Mouse (Mus musculus): ENCODE measurements around the gene 0610030E20Rik. TPM values are rescaled to one million over a fixed set of nuclear protein-coding genes. Genes with fewer than 3 reads are reported as not detected.

0610030E20Rik gene
- total RNA-seq, 2 experiments from 2014 or later: 13.4 to 13.9 TPM

- no peak for DNase-seq
- intact Hi-C loops (cut with DNase I): no loop called here
Observed at GRCm38 (mm10) chr6:72346261-72346660, 856 bp upstream of the 0610030E20Rik start.

- DNase-seq: no peak
- intact Hi-C loops (cut with DNase I): no loop called here
Observed at GRCm38 (mm10) chr6:72348411-72348810, 1.3 kb downstream of the 0610030E20Rik start.

GRCm38 (mm10) chr6:72350214-72350613 is 3.1 kb downstream of the 0610030E20Rik start:
- intact Hi-C loops (cut with DNase I): no loop called here
- no peak for DNase-seq

- no peak for DNase-seq
- intact Hi-C loops (cut with DNase I): no loop called here
Observed at GRCm38 (mm10) chr6:72352636-72353405, 5.7 kb downstream of the 0610030E20Rik start.

- intact Hi-C loops (cut with DNase I): no loop called here
- DNase-seq: no peak
Observed at GRCm38 (mm10) chr6:72354025-72354424, 6.9 kb downstream of the 0610030E20Rik start.

GRCm38 (mm10) chr6:72355066-72355911 is 8.2 kb downstream of the 0610030E20Rik start, which contains the start of gene Tmem150a:
Gene Tmem150a (plus strand): TSS chr6:72355447.
- intact Hi-C loops (cut with DNase I): no loop called here
- peak; percentile 90 to 92 for DNase-seq

DNA sequence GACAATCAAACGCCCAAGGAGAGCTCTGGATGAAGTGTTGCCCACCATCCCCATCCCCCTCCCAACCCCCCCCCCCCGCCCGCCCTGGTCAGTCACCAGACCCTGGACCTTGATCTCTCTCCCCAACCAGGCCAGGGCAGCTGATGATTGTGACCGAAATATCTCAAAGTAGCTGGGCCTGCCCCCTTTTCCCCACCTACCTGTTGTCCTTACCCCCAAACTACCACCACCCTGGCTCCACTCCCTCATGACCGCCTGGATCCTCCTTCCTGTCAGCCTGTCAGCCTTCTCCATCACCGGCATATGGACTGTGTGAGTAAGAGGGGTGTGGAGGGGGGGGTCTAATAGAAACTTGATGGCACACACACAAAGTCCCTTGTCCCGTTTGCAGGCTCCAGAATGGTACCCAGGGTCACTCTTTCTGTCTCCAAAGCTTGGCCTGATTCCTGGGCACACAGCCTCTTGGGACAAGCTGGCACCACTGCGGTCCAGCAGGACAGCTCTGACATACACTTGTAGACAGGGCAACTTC is 8.9 kb downstream of the 0610030E20Rik start:
- no peak for DNase-seq
- intact Hi-C loops (cut with DNase I): no loop called here

- intact Hi-C loops (cut with DNase I): no loop called here
Observed at GRCm38 (mm10) chr6:72357164-72358079, 10.3 kb downstream of the 0610030E20Rik start.

GRCm38 (mm10) chr6:72358086-72358764 is 11.1 kb downstream of the 0610030E20Rik start:
- peak in 1 of 2 experiments; percentile 3 for DNase-seq
- intact Hi-C loops (cut with DNase I): no loop called here

More at GRCm38 (mm10) chr6:72357164-72358079, 10.3 kb downstream of the 0610030E20Rik start:
- DNase-seq: no peak

GRCm38 (mm10) chr6:72359343-72359742 is 12.2 kb downstream of the 0610030E20Rik start:
- DNase-seq: peak in 1 of 2 experiments; percentile 3
- intact Hi-C loops (cut with DNase I): no loop called here

DNA sequence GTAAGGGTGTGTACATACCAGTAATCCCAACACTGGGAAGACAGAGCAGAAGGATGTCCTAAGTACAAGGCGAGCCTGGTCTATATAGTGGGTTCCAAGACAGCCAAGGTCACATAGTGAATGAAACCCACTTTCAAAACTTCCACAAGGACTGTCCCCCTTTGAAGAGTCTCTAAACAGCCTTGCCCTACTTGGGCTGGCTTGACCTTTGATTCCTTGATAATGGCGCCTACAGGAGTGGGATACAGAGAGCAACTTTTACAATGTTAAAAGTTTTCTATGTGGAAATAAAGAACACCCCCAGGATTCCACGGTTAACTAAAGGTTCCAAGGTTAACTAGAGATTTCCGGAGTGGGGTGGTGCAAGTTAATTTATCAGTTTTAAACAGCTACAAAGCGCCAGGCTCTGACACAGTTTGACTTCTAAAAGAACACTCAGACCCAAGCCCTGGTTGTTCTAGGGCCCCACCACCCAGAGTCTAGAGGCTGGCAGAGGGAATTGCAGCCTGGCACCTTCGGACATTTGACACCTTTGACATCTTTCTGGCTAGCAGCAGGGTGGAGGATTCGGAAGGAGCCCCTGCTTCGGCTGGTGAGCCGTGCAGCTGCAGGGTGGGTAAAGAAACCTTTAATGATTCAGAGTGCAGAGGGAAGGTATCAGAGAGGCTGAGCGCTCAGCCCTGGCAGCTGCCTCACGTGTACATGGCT is 12.9 kb downstream of the 0610030E20Rik start:
- intact Hi-C loops (cut with DNase I): loop anchor here (5.0 kb wide), 1 partner anchor 47 kb away; no protein-coding TSS in a partner anchor
- peak in 1 of 2 experiments; percentile 12 for DNase-seq

DNA sequence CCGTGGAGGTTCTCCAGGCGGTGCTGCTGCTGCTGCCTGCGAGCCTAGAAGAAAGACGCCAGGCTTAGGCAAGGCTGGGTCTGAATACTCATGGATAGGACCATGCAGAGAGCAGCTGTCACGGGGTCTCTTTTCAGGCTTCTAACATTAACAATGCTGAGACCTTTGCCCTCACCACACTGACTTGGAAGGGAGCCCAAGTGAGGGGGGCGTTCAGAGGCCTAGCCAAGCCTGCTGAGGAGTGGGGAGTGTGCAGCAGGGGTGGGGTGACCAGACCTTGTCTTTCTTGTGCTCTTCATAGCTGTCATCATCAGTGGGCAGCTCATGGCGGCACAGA is 13.4 kb downstream of the 0610030E20Rik start:
- intact Hi-C loops (cut with DNase I): loop anchor here (5.0 kb wide), 1 partner anchor 47 kb away; no protein-coding TSS in a partner anchor
- DNase-seq: peak in 1 of 2 experiments; percentile 7

GRCm38 (mm10) chr6:72361121-72361551 is 14.0 kb downstream of the 0610030E20Rik start:
- DNase-seq: peak in 1 of 2 experiments; percentile 4
- intact Hi-C loops (cut with DNase I): loop anchor here (5.0 kb wide), 1 partner anchor 46 kb away; no protein-coding TSS in a partner anchor

DNA sequence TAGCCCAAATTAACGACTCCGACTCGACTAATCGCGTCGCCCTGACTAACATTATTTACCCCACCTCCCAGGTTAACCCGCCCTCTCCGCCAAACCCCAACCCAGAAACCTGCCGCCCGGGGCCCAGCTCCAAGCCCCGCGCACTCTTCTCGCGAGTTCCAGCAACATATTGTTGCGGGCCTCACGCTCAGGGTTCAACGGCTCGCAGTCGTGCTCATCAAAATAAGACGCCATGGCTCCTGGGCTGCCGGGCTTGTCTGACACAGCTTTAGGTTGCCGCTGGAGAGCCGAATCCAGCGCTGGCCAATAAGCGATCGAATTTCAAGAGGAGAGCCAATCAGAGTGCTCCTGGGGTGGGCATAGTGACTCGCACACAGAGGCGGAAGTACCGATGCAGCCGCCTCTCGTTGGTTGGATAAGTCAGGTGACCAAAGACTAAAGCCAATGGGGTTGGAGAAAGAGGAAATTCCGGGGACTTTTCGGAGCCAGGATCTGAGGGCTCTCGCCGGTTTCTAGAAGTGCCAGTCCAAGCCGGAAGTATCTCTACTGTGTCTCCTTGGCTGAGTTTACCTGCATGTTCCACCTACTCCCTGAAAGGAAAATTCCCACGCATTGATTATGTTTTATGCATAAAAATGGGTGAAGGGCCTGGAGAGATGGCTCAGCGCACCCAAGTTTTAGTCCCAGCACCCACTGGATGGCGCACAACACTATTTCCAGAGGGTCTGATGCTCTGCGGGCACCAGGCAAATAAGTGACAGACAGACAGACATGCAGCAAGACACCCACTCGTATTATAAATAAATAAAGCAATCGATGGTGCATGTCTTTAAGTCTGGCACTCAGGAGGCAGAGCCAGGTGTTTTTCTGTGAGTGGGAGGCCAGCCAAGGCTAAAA is 15.3 kb downstream of the 0610030E20Rik start:
- DNase-seq: peak; percentile 98
- intact Hi-C loops (cut with DNase I): loop anchor here (5.0 kb wide), 1 partner anchor 45 kb away; no protein-coding TSS in a partner anchor

- intact Hi-C loops (cut with DNase I): loop anchor here (5.0 kb wide), 1 partner anchor 43 kb away; no protein-coding TSS in a partner anchor
- DNase-seq: no peak
Observed at GRCm38 (mm10) chr6:72364009-72364408, 16.9 kb downstream of the 0610030E20Rik start.

GRCm38 (mm10) chr6:72364985-72365384 is 17.9 kb downstream of the 0610030E20Rik start:
- intact Hi-C loops (cut with DNase I): loop anchor here (5.0 kb wide), 1 partner anchor 42 kb away; no protein-coding TSS in a partner anchor
- DNase-seq: no peak

DNA sequence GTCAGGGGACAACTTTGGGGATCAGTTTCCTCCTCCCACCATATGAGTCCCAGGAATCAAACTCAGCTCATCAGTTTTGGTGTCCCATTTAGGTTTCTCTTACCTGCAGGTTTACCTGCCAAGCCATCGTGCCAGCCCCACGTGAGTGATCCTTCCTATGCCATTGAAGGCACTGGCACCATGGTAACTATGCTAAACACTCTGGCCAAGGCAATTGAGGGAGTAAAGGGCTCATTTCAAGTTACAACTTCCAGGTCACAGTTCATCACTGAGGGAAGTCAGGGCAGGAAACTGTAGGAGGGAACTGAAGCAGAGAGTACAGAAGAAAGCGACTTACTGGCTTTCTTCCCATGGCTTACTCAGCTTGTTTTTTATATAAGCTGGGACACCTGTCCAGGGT is 19.2 kb downstream of the 0610030E20Rik start:
- no peak for DNase-seq
- intact Hi-C loops (cut with DNase I): no loop called here
